Mouse (Mus musculus) gastrocnemius, adult 8-10 months (tissue): Measurements from ENCODE around the gene Rell1. TPM values are rescaled to one million over a fixed set of nuclear protein-coding genes. Genes with fewer than 3 reads are reported as not detected.

ENCODE experiments used
- DNase-seq, 2 experiments: peaks; one replicate each; pipeline ENCODE4 v3.0.0; 2022; ENCODE audit warnings: low spot score in 2 of 2
- total RNA-seq, 4 experiments: library from RNA; stranded (reverse); gene quantifications; 2 replicates each; pipeline ENCODE4 v1.2.4; 2022

The Rell1 gene
- 10 to 100 TPM in 3 of 4 experiments, 1 to 10 TPM in 1; 9.9 to 11.8 (median 11.0) TPM for total RNA-seq

- DNase-seq: peak; percentile 97
Measured at GRCm38 (mm10) chr5:63968443-63969415, at the start of gene Rell1. Gene Rell1 (minus strand): TSS chr5:63968897.

GRCm38 (mm10) chr5:64012596-64013366, 44.1 kb upstream of the Rell1 start:
- no peak for DNase-seq

- DNase-seq: no peak
Measured at GRCm38 (mm10) chr5:64006548-64006947, 37.9 kb upstream of the Rell1 start.

GRCm38 (mm10) chr5:64003302-64003701, 34.6 kb upstream of the Rell1 start:
- DNase-seq: no peak

GRCm38 (mm10) chr5:63993865-63994264, 25.2 kb upstream of the Rell1 start:
- DNase-seq: no peak

- no peak for DNase-seq
Measured at GRCm38 (mm10) chr5:63990675-63991074, 22.0 kb upstream of the Rell1 start.

GRCm38 (mm10) chr5:63986337-63986736, 17.6 kb upstream of the Rell1 start:
- no peak for DNase-seq

GRCm38 (mm10) chr5:63982296-63982695, 13.6 kb upstream of the Rell1 start:
- DNase-seq: no peak

- no peak for DNase-seq
Measured at GRCm38 (mm10) chr5:63970991-63971390, 2.3 kb upstream of the Rell1 start.

GRCm38 (mm10) chr5:63970281-63970732, 1.6 kb upstream of the Rell1 start:
- DNase-seq: no peak

GRCm38 (mm10) chr5:63969476-63970112, 897 bp upstream of the Rell1 start:
- no peak for DNase-seq

GRCm38 (mm10) chr5:63967591-63968141, 1.0 kb downstream of the Rell1 start:
- DNase-seq: no peak

GRCm38 (mm10) chr5:63966379-63966778, 2.3 kb downstream of the Rell1 start:
- no peak for DNase-seq

- DNase-seq: no peak
Measured at GRCm38 (mm10) chr5:63965946-63966345, 2.8 kb downstream of the Rell1 start.

GRCm38 (mm10) chr5:63964576-63964975, 4.1 kb downstream of the Rell1 start:
- no peak for DNase-seq

GRCm38 (mm10) chr5:63961726-63962125, 7.0 kb downstream of the Rell1 start:
- no peak for DNase-seq

GRCm38 (mm10) chr5:63960565-63960964, 8.1 kb downstream of the Rell1 start:
- no peak for DNase-seq

- DNase-seq: no peak
Measured at GRCm38 (mm10) chr5:63958963-63959708, 9.6 kb downstream of the Rell1 start.

- peak; percentile 46 to 72 for DNase-seq
Measured at GRCm38 (mm10) chr5:63957607-63958006, 11.1 kb downstream of the Rell1 start.

- no peak for DNase-seq
Measured at GRCm38 (mm10) chr5:63956411-63956810, 12.3 kb downstream of the Rell1 start.
